Mouse (Mus musculus) stomach, postnatal 0 days (tissue): ENCODE results near the gene Btg1.

ENCODE experiments used
- CTCF ChIP-seq: IDR thresholded peaks from 2 replicates; pipeline ENCODE4 v1.5.1; 2016; ENCODE audit warnings: antibody characterized with exemption, low read depth, mild to moderate bottlenecking, moderate library complexity
- EP300 ChIP-seq: optimal IDR thresholded peaks from 2 replicates; pipeline ENCODE3; 2016; ENCODE audit warnings: antibody characterized with exemption

GRCm38 (mm10) chr10:96624406-96624805 lies 7.6 kb downstream of the Btg1 start:
- TF ChIP-seq CTCF = no peak
- no peak for TF ChIP-seq EP300
